Mouse (Mus musculus) forebrain, embryonic 11.5 days (tissue): ENCODE data around the gene Pvr. TPM values are rescaled to one million over a fixed set of nuclear protein-coding genes. Genes with fewer than 3 reads are reported as not detected.
"Not testable (repeated sequence)": the region's sequence is repeated elsewhere in the genome, so short reads cannot be mapped to it uniquely, and the experiment has no call there.

ENCODE experiments used
- ATAC-seq: fragments of 200-750 bp; cut with Nextera tagmentation; replicated peaks from 2 replicates; pipeline ENCODE4 v1.8.0; 2017; ENCODE audit warnings: moderate TSS enrichment; ENCODE audit not compliant: low FRiP score
- DNase-seq: peaks from one replicate; pipeline ENCODE4 v3.0.0-alpha.2; 2017; ENCODE audit warnings: low spot score
- H3K27ac ChIP-seq: fragments of 300-500 bp; sonication (generic); 2 replicates; pipeline ENCODE4 v1.5.1; 2014; ENCODE audit warnings: low read depth, low read length
- H3K27me3 ChIP-seq: fragments of 300-500 bp; sonication (generic); 2 replicates; pipeline ENCODE4 v1.6.1; 2014; ENCODE audit warnings: mild to moderate bottlenecking, low read length, mixed read lengths; ENCODE audit not compliant: control insufficient read depth, insufficient read depth
- H3K36me3 ChIP-seq: fragments of 300-500 bp; sonication (generic); 2 replicates; pipeline ENCODE4 v1.6.1; 2014; ENCODE audit warnings: mild to moderate bottlenecking, low read length, moderate library complexity, mixed read lengths; ENCODE audit not compliant: control insufficient read depth, insufficient read depth
- H3K4me1 ChIP-seq: fragments of 300-500 bp; sonication (generic); replicated peaks from 2 replicates; pipeline ENCODE4 v1.6.1; 2014; ENCODE audit warnings: low read length, mixed read lengths; ENCODE audit not compliant: control insufficient read depth, insufficient read depth
- H3K4me2 ChIP-seq: fragments of 300-500 bp; sonication (generic); 2 replicates; pipeline ENCODE4 v1.6.1; 2014; ENCODE audit warnings: low read depth, mild to moderate bottlenecking, low read length, moderate library complexity, mixed read lengths; ENCODE audit not compliant: severe bottlenecking
- H3K4me3 ChIP-seq: fragments of 300-500 bp; sonication (generic); 2 replicates; pipeline ENCODE4 v1.5.1; 2014; ENCODE audit warnings: low read depth, low read length
- H3K9ac ChIP-seq: fragments of 300-500 bp; sonication (generic); 2 replicates; pipeline ENCODE4 v1.6.1; 2014; ENCODE audit warnings: low read length
- H3K9me3 ChIP-seq: fragments of 300-500 bp; sonication (generic); 2 replicates; pipeline ENCODE4 v1.6.1; 2016; ENCODE audit warnings: low read length, mixed read lengths; ENCODE audit not compliant: control insufficient read depth
- WGBS: fragments of 180-500 bp; shearing (Covaris S2); extraction: QIAGEN DNeasy Blood & Tissue Kit; methylation state at CpG from one replicate; pipeline ENCODE4 v1.1.7; 2014; 5-methylcytosine and 5-hydroxymethylcytosine counted together
- polyA plus RNA-seq: library from polyadenylated mRNA; unstranded; fragments of >200 nt; fragmentation: Nextera tagmentation; extraction: Ambion mirVana; gene quantifications from 2 replicates; pipeline ENCODE4 v1.2.1, GENCODE M21; 2014

The Pvr gene
- polyA plus RNA-seq, 1 experiment from 2014 or later, result 2.6 TPM

DNA sequence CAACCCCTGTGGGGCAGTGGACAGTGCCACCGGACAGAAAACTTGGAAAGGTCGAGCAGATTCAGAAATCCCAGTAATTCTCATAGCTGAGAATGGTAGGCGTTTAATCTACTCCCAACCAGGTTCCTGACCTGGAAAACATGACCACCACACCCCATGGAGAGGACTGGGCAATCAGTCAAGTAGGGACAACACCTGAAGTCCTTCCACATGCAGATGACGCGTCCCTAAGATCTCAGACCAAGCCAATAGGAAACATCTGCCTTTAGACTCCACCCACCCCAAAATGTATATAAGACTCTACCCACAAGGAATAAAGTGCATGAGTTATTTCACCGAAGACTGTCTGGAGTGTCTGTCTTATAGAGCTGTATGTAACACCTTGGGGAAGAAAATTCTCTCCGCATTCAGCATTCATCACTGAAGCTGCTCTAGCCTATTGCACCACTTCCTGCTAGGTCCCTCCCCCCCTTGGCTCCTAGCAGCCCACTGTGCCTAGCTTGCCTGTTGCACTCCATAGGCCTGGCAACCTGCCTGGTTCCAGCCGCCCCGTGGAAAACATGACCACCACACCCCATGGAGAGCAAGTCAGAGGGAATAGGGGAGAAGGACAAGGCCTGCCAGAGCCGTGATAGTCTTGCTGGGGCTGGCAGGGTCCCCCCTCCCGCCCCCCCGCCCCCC, 18.7 kb upstream of the Pvr start:
- H3K9ac ChIP-seq, result no peak overlapping the region
- H3K4me3 ChIP-seq, result no peak overlapping the region
- H3K27ac ChIP-seq, result no peak overlapping the region
- no peaks in the 10 kb centered on the region for H3K36me3 ChIP-seq
- ATAC-seq, result no peak
- no peaks in the 10 kb centered on the region for H3K9me3 ChIP-seq
- WGBS, result 77% methylated on average over 10 of the region's 12 CpGs
- no peaks in the 10 kb centered on the region for H3K4me1 ChIP-seq
- no peak overlapping the region for H3K4me2 ChIP-seq
- no peaks in the 10 kb centered on the region for H3K27me3 ChIP-seq
- no peak for DNase-seq

DNA sequence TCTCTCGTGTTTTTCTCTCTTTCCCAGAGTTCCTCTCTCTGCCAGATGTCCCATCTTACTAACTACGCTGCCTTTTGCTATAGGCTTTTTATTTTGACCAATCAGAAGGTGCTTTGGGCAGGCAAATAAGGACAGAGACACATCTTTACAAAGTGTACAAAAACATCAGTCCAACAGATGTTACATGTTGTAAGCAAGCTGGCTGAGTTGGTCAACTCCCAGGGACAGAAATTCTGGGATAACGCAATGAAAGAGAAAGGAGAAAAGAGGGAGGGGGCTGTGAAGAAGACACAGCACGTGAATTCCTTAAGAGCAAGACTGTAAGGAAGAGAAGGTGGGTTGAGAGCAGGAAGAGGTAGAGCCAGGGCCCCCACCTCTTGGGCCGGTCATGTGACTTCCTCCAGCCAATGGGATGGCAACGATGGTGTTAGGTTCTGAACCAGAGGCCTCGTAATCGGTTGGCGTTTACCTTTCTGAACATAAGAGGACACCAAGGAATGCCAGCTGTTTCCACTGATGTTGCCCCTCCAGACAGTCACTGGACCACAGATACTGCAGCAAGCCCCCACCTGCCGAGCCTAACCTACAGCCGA, 16.4 kb upstream of the Pvr start:
- no peak overlapping the region for H3K4me2 ChIP-seq
- 80% methylated on average over 11 of the region's 11 CpGs for WGBS
- no peak overlapping the region for H3K9ac ChIP-seq
- ATAC-seq (no peak), DNase-seq (no peak)
- H3K4me3 ChIP-seq, result no peak overlapping the region
- no peaks in the 10 kb centered on the region; the same call in 1 of the 2 replicates for H3K4me1 ChIP-seq
- no peak overlapping the region for H3K27ac ChIP-seq
- no peaks in the 10 kb centered on the region for H3K27me3 ChIP-seq
- no peaks in the 10 kb centered on the region for H3K36me3 ChIP-seq
- H3K9me3 ChIP-seq, result no peaks in the 10 kb centered on the region

DNA sequence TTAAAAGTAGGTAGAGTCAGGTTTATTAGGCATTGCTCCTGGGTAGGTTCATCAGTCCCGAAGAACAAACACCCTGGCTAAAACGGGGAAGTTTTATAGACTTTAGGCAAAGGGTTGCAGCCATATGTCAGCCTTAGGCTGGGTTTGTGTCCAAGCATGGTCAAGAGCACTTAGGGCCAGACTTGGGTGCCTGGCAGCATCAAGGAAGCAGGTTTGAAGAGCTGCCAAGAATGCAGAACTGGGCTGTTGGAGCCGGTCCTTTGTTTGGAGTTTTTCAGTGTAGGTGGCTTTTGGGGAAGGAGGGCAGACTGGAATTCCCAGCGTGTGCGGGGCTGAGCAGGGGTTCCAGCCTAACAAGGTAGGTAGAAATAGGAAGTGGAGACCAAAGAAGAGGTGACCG, 15.0 kb upstream of the Pvr start:
- no peak overlapping the region for H3K4me3 ChIP-seq
- 81% methylated on average over 6 of the region's 6 CpGs for WGBS
- no peak overlapping the region for H3K27ac ChIP-seq
- no peak overlapping the region for H3K4me2 ChIP-seq
- no peaks in the 10 kb centered on the region for H3K27me3 ChIP-seq
- H3K36me3 ChIP-seq, result no peaks in the 10 kb centered on the region
- no peaks in the 10 kb centered on the region for H3K9me3 ChIP-seq
- H3K9ac ChIP-seq, result no peak overlapping the region
- H3K4me1 ChIP-seq, result no peaks in the 10 kb centered on the region; the same call in 1 of the 2 replicates
- ATAC-seq (no peak), DNase-seq (no peak)

DNA sequence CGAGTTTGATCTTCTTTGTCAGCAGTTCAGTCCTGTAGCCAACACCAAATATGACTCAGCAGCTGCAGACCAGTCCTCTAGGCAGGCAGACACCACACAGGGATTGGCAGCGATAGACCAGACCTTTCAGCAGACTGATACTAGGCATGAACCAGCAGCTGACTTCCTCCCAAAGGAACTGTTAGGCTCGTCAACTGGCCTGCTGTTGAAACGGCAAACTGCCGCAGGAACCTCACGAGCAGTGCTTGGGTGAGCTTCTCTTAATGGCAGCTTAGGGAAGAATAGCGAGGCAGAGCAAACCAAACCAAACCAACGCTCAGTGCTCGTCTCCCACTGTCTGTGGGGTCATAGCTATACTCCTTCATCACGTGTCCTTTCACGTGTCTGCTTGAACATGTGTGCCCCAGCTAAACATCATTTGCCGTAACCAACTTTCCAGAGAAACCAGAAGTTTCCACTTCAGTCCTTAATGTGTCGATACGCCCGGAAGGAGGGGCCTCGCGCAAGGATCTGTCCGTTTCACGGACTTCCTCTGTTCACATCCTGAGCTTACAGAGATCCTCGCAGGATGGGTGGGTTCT, 14.3 kb upstream of the Pvr start:
- Histone ChIP-seq H3K27me3 (no peaks in the 10 kb centered on the region), H3K27ac (no peak overlapping the region; the same call in 1 of the 2 replicates), H3K4me1 (no peaks in the 10 kb centered on the region; the same call in 1 of the 2 replicates), H3K4me2 (no peak overlapping the region), H3K9me3 (no peaks in the 10 kb centered on the region), H3K4me3 (no peak overlapping the region), H3K9ac (no peak overlapping the region), H3K36me3 (no peaks in the 10 kb centered on the region)
- no peak for ATAC-seq
- 86% methylated on average over 20 of the region's 20 CpGs for WGBS
- no peak for DNase-seq

DNA sequence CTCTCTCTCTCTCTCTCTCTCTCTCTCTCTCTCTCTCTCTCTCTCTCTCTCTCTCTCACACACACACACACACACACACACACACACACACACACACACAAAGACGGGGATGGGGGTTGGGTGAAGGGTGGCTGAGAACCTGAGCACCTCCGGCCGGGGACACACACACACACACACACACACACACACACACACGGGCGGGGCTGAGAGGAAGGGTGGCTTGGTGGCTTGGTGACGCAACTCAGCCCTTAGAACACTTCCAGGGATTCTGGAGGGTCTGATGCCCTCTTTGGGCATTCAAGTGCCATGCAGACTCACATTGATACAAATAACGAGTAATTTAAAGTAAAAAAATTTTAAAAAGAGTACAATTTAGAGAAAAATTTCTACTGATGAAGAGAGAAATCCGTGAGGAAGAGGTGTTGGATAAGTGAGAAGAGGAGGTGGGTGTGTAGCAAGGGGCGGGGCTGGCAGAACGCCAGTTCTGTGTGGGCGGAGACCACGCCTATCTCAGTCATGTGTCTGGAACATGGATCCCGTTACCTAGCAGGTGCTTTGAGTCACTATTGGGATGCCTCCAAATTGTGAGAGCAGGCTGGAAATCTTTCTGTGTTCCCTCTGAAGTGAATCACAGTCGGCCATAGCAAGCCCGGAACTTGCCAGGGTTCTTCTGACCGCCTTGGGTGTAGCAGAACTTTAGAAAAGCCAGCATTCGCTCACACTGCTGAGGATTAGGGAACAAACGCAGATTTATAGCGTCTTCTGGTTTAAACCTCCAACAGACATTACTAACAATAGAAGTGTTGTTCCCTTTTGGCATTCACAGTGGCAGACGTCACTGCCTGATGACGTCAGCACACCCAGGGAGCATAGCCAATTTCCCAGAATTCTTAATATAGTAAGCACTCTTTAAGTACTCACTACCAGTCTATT, 12.2 kb upstream of the Pvr start:
- no peaks in the 10 kb centered on the region; the same call in 1 of the 2 replicates for H3K4me1 ChIP-seq
- peak; percentile 72 for ATAC-seq

DNA sequence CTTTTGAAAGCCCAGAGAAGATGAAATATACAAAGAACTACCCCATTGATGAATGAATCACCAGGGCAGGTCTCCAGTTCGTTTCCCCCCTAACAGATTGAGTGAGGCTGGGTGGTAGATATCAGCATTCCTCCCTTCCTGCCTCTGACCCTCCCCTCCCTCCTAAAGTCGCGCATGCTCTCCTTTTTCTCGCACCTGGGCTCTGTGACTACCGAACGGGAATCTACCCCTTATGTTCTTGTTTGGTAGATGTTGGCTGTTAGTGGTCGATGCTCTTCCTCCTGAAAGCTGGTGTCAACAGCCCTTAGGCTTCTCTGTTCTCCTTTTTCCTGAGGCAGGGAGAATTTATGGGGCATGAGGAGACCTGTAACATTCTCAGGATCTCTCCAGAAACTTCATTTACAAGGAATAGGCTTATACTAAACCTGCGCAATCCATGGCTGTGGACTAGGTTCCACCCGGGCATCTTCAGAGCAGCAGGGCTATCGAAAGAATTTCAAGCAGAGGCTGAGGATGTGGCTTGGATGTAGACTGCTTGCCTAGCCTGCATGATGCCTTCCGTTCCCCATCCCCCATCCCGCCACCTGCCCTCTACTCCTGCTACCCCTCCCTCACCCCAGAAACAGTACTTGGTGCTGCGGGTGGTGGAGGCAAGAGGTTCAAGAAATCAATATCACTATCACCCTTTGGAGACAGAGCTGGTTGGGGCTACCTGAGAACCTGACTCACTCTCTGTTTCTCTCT, 11.3 kb upstream of the Pvr start:
- Histone ChIP-seq H3K27ac (no peak overlapping the region), H3K9me3 (no peaks in the 10 kb centered on the region), H3K4me3 (no peak overlapping the region), H3K4me2 (no peak overlapping the region), H3K27me3 (no peaks in the 10 kb centered on the region), H3K4me1 (no peaks in the 10 kb centered on the region; the same call in 1 of the 2 replicates), H3K9ac (no peak overlapping the region), H3K36me3 (no peaks in the 10 kb centered on the region)
- WGBS, result 30% methylated on average over 13 of the region's 13 CpGs
- ATAC-seq, result peak; percentile 47
- DNase-seq, result no peak

More for the DNA sequence above, 12.2 kb upstream of the Pvr start:
- no peaks in the 10 kb centered on the region for H3K36me3 ChIP-seq
- peak overlapping the region; percentile 14 for H3K4me3 ChIP-seq
- no peak overlapping the region for H3K9ac ChIP-seq
- H3K9me3 ChIP-seq, result no peaks in the 10 kb centered on the region
- no peaks in the 10 kb centered on the region for H3K27me3 ChIP-seq
- H3K4me2 ChIP-seq, result peak overlapping the region; percentile 34
- peak; percentile 61 for DNase-seq
- H3K27ac ChIP-seq, result no peak overlapping the region
- 27% methylated on average over 20 of the region's 21 CpGs for WGBS

DNA sequence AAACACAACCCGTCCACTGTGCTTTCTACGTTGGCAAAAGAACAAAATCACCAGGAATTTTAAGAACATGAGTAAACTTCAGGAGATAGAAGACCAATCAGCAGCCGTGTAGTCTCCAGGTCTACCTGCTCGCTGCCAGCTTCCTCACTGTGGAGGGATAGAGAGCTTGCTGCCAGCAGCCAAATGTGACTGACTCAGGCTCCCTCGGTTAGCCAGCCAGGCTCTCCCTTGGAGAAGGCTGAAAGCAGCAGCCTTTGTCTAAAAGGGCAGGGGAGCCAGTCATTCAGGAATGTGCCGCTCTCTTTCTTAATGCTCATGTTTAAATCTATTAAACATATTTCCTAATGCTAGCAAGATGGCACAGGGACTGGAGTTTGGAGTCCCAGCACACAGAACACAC, 9.5 kb upstream of the Pvr start:
- not testable (repeated sequence) for H3K36me3 ChIP-seq, H3K4me1 ChIP-seq, H3K27me3 ChIP-seq, H3K27ac ChIP-seq, H3K4me2 ChIP-seq, H3K9me3 ChIP-seq, ATAC-seq, DNase-seq, H3K9ac ChIP-seq, H3K4me3 ChIP-seq
- 82% methylated on average over 6 of the region's 6 CpGs for WGBS

DNA sequence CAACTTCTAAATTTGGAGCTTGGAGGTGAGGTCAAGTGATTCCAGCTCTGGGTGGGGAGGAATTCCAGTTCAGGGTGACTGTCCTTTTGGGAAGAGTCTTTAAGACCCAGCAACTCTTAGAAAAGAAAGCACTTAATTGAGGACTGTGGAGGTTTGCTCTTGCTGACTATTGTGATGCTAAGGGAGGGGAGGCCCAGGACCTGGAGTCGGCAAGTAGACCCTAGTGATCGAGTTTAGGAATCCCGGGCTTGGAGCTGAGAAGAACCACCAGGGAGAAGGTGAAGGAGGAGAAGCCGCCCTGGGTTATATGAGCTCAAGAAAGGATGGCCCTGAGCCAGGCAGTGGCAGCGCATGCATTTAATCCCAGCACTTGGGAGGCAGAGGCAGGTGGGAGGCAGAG, 7.5 kb upstream of the Pvr start:
- Histone ChIP-seq H3K4me2 (no peak overlapping the region), H3K36me3 (no peaks in the 10 kb centered on the region), H3K9me3 (no peaks in the 10 kb centered on the region), H3K9ac (no peak overlapping the region), H3K4me3 (no peak overlapping the region), H3K27ac (no peak overlapping the region), H3K27me3 (no peaks in the 10 kb centered on the region), H3K4me1 (no peaks in the 10 kb centered on the region; the same call in 1 of the 2 replicates)
- DNase-seq (no peak), ATAC-seq (no peak)
- WGBS, result 80% methylated on average over 5 of the region's 5 CpGs
